Mouse (Mus musculus) gonadal fat pad, adult 2 months (tissue): ENCODE measurements around the gene Cbx5. TPM values are rescaled to one million over a fixed set of nuclear protein-coding genes. Genes with fewer than 3 reads are reported as not detected.
"Not testable (repeated sequence)": the region's sequence is repeated elsewhere in the genome, so short reads cannot be mapped to it uniquely, and the experiment has no call there.

ENCODE experiments used
- DNase-seq: peaks from one replicate; pipeline ENCODE4 v3.0.0-alpha.2; 2012; ENCODE audit warnings: low read depth
- polyA plus RNA-seq: library from polyadenylated mRNA; depleted of rRNA; stranded (reverse); fragments of >200 nt; gene quantifications from 2 replicates; pipeline ENCODE4 v1.2.3, GENCODE M21; 2012; rRNA removed

The Cbx5 gene
- polyA plus RNA-seq: 33.3 and 42.5 TPM in 2 replicates

- DNase-seq: peak; percentile 66
These were observed at the start of gene Cbx5 for GRCm38 (mm10) chr15:103239685-103240159. Gene Cbx5 (minus strand): TSS chr15:103239816.

GRCm38 (mm10) chr15:103285778-103286417 lies 46.3 kb upstream of the Cbx5 start:
- no peak for DNase-seq

- DNase-seq: no peak
These were observed 45.0 kb upstream of the Cbx5 start for GRCm38 (mm10) chr15:103284647-103285046.

- DNase-seq: no peak
These were observed 44.5 kb upstream of the Cbx5 start for GRCm38 (mm10) chr15:103284066-103284465.

GRCm38 (mm10) chr15:103281465-103282205 lies 42.0 kb upstream of the Cbx5 start:
- no peak for DNase-seq

- no peak for DNase-seq
These were observed 41.3 kb upstream of the Cbx5 start for GRCm38 (mm10) chr15:103280817-103281464.

GRCm38 (mm10) chr15:103279750-103280149 lies 40.1 kb upstream of the Cbx5 start:
- DNase-seq: no peak

GRCm38 (mm10) chr15:103277949-103278348 lies 38.3 kb upstream of the Cbx5 start:
- no peak for DNase-seq

- not testable (repeated sequence) for DNase-seq
These were observed 36.3 kb upstream of the Cbx5 start for GRCm38 (mm10) chr15:103275943-103276342.

GRCm38 (mm10) chr15:103272419-103273279 lies 33.0 kb upstream of the Cbx5 start, which contains the start of gene Copz1:
Gene Copz1 (plus strand): TSS chr15:103272714.
- peak; percentile 99 for DNase-seq

- DNase-seq: no peak
These were observed 29.3 kb upstream of the Cbx5 start for GRCm38 (mm10) chr15:103268903-103269302.

GRCm38 (mm10) chr15:103264794-103265193 lies 25.2 kb upstream of the Cbx5 start:
- DNase-seq: no peak

GRCm38 (mm10) chr15:103259989-103260388 lies 20.4 kb upstream of the Cbx5 start:
- no peak for DNase-seq

GRCm38 (mm10) chr15:103259162-103259561 lies 19.5 kb upstream of the Cbx5 start:
- no peak for DNase-seq

- peak; percentile 58 for DNase-seq
These were observed 18.4 kb upstream of the Cbx5 start, which contains the start of gene Nfe2 for GRCm38 (mm10) chr15:103257790-103258728. Gene Nfe2 (minus strand): TSS chr15:103258403.

GRCm38 (mm10) chr15:103256210-103256986 lies 16.8 kb upstream of the Cbx5 start:
- no peak for DNase-seq

GRCm38 (mm10) chr15:103255169-103255568 lies 15.6 kb upstream of the Cbx5 start:
- DNase-seq: no peak

GRCm38 (mm10) chr15:103253352-103253751 lies 13.7 kb upstream of the Cbx5 start:
- no peak for DNase-seq

GRCm38 (mm10) chr15:103252660-103253059 lies 13.0 kb upstream of the Cbx5 start:
- DNase-seq: no peak
